Mouse (Mus musculus): ENCODE measurements at regions not wholly inside any gene's neighbourhood (a gene's known extent, or its start where the extent isn't known, plus 50 kb on each side); places are given as distances from the start of the nearest gene placed in this dataset.

GRCm38 (mm10) chr5:142346454-142346853, 54.8 kb upstream of the Foxk1 start:
- Histone ChIP-seq H3K27me3 (ENCODE audit: control insufficient read depth, insufficient read depth, low read depth, low read length) (no peaks in the 10 kb centered on the region), H3K27ac (ENCODE audit: low read length) (no peak overlapping the region), H3K4me3 (ENCODE audit: low read length) (no peak overlapping the region), H3K4me2 (ENCODE audit: low read depth, low read length) (no peak overlapping the region), H3K9ac (ENCODE audit: low read length) (no peak overlapping the region), H3K9me3 (ENCODE audit: control insufficient read depth, low read length) (no peaks in the 10 kb centered on the region), H3K4me1 (replicated peaks; ENCODE audit: control insufficient read depth, insufficient read depth, low read length) (no peaks in the 10 kb centered on the region; the same call in 1 of the 2 replicates), H3K36me3 (ENCODE audit: control insufficient read depth, insufficient read depth, low read length) (no peaks in the 10 kb centered on the region)
- ATAC-seq (ENCODE audit: low read depth) = no peak
- WGBS = 94% methylated on average over 1 of the region's 1 CpGs

GRCm38 (mm10) chr5:142350574-142350973, 50.7 kb upstream of the Foxk1 start:
- Histone ChIP-seq H3K9me3 (ENCODE audit: control insufficient read depth, low read length) (no peaks in the 10 kb centered on the region), H3K4me2 (ENCODE audit: low read depth, low read length) (no peak overlapping the region), H3K27me3 (ENCODE audit: control insufficient read depth, insufficient read depth, low read depth, low read length) (no peaks in the 10 kb centered on the region), H3K4me1 (replicated peaks; ENCODE audit: control insufficient read depth, insufficient read depth, low read length) (no peaks in the 10 kb centered on the region), H3K4me3 (ENCODE audit: low read length) (no peak overlapping the region), H3K36me3 (ENCODE audit: control insufficient read depth, insufficient read depth, low read length) (no peaks in the 10 kb centered on the region), H3K9ac (ENCODE audit: low read length) (no peak overlapping the region), H3K27ac (ENCODE audit: low read length) (no peak overlapping the region)
- no peak for ATAC-seq (ENCODE audit: low read depth)
- 51% methylated on average over 5 of the region's 5 CpGs for WGBS

All from lung, embryonic 16.5 days (tissue).